Mouse (Mus musculus): ENCODE measurements around the gene Olfr1437. TPM values are rescaled to one million over a fixed set of nuclear protein-coding genes. Genes with fewer than 3 reads are reported as not detected.
"Not testable (repeated sequence)": the region's sequence is repeated elsewhere in the genome, so short reads cannot be mapped to it uniquely, and the experiment has no call there.

Gene Olfr1437
- total RNA-seq (2014; rRNA removed) (not detected in 2 replicates), polyA plus RNA-seq (2015; fragmentation: Nextera tagmentation; extraction: Ambion mirVana) (not detected in 2 replicates)

GRCm38 (mm10) chr19:12325001-12325400 lies at the start of gene Olfr1437:
TSS of gene Olfr1437 (minus strand) at chr19:12325101.
- Histone ChIP-seq H3K4me3 (ENCODE audit: low read depth, low read length) (no peak within 1 kb of the TSS), H3K27me3 (ENCODE audit: insufficient read depth, low read length) (no peaks in the 10 kb centered on the region), H3K36me3 (ENCODE audit: insufficient read depth, low read length) (no peaks in the 10 kb centered on the region)

GRCm38 (mm10) chr19:12374465-12375025 lies 49.6 kb upstream of the Olfr1437 start:
- Histone ChIP-seq H3K36me3 (ENCODE audit: insufficient read depth, low read length) (no peaks in the 10 kb centered on the region), H3K27ac (ENCODE audit: low read depth, low read length) (no peak overlapping the region), H3K9ac (replicated peaks; ENCODE audit: low read length, poor library complexity, severe bottlenecking) (no peak overlapping the region), H3K4me1 (ENCODE audit: insufficient read depth, low read length) (no peaks in the 10 kb centered on the region), H3K4me2 (ENCODE audit: low read depth, low read length, poor library complexity, severe bottlenecking) (no peak overlapping the region), H3K9me3 (ENCODE audit: low read length) (no peaks in the 10 kb centered on the region), H3K4me3 (ENCODE audit: low read depth, low read length) (no peak overlapping the region), H3K27me3 (ENCODE audit: insufficient read depth, low read length) (no peaks in the 10 kb centered on the region)
- no peak for ATAC-seq (ENCODE audit: low FRiP score)
- TF ChIP-seq CTCF (IDR thresholded peaks at IDR 0.05), result no peak
- WGBS, result 67% methylated on average over 2 of the region's 2 CpGs
- DNase-seq (ENCODE audit: low spot score), result peak; percentile 17

More at GRCm38 (mm10) chr19:12325001-12325400, at the start of gene Olfr1437:
- Histone ChIP-seq H3K9me3 (ENCODE audit: low read length) (no peaks in the 10 kb centered on the region), H3K4me2 (ENCODE audit: low read depth, low read length, poor library complexity, severe bottlenecking) (no peak within 1 kb of the TSS), H3K9ac (replicated peaks; ENCODE audit: low read length, poor library complexity, severe bottlenecking) (no peak within 1 kb of the TSS), H3K4me1 (ENCODE audit: insufficient read depth, low read length) (no peaks in the 10 kb centered on the region), H3K27ac (ENCODE audit: low read depth, low read length) (no peak within 1 kb of the TSS)
- DNase-seq (ENCODE audit: low spot score) (no peak), ATAC-seq (ENCODE audit: low FRiP score) (no peak)
- 79% methylated on average over 2 of the region's 2 CpGs for WGBS
- no peak for TF ChIP-seq CTCF (IDR thresholded peaks at IDR 0.05)

GRCm38 (mm10) chr19:12373004-12373403 lies 48.1 kb upstream of the Olfr1437 start:
- Histone ChIP-seq H3K9me3 (ENCODE audit: low read length) (no peaks in the 10 kb centered on the region), H3K4me1 (ENCODE audit: insufficient read depth, low read length) (no peaks in the 10 kb centered on the region), H3K4me3 (ENCODE audit: low read depth, low read length) (no peak overlapping the region), H3K27ac (ENCODE audit: low read depth, low read length) (no peak overlapping the region), H3K4me2 (ENCODE audit: low read depth, low read length, poor library complexity, severe bottlenecking) (no peak overlapping the region), H3K9ac (replicated peaks; ENCODE audit: low read length, poor library complexity, severe bottlenecking) (no peak overlapping the region), H3K36me3 (ENCODE audit: insufficient read depth, low read length) (no peaks in the 10 kb centered on the region), H3K27me3 (ENCODE audit: insufficient read depth, low read length) (no peaks in the 10 kb centered on the region)
- 80% methylated on average over 3 of the region's 3 CpGs for WGBS
- no peak for TF ChIP-seq CTCF (IDR thresholded peaks at IDR 0.05)
- DNase-seq (ENCODE audit: low spot score) (no peak), ATAC-seq (ENCODE audit: low FRiP score) (no peak)

DNA sequence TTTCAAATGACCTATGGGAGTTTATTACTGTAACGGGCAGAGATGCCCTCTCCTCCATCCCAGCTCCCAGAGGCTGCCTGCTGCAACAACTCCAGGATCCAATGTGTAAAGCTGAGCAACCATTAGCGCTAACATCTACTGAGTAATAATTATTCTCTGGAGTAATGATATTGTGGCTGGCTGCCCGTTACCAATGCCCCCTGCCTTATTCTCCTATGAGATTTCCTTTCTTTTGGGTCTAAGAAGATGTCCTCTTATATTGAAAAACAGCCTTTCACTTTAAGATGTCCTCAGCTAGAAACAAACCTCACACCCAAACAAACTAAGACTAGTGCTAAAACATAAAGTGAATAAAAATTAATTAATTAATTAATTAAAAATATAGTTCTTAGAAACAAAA lies 10.9 kb upstream of the Olfr1437 start, which contains the start of gene Olfr1438-ps1:
Olfr1438-ps1 (minus strand) TSS at position 101 of the 400 bp plus-strand sequence.
- H3K4me2 ChIP-seq (ENCODE audit: low read depth, low read length, poor library complexity, severe bottlenecking), result no peak within 1 kb of the TSS
- TF ChIP-seq CTCF (IDR thresholded peaks at IDR 0.05), result no peak
- 85% methylated on average over 3 of the region's 3 CpGs for WGBS
- no peak for ATAC-seq (ENCODE audit: low FRiP score)
- H3K4me1 ChIP-seq (ENCODE audit: insufficient read depth, low read length), result no peaks in the 10 kb centered on the region
- no peaks in the 10 kb centered on the region for H3K36me3 ChIP-seq (ENCODE audit: insufficient read depth, low read length)
- H3K9me3 ChIP-seq (ENCODE audit: low read length), result no peaks in the 10 kb centered on the region
- no peak within 1 kb of the TSS for H3K4me3 ChIP-seq (ENCODE audit: low read depth, low read length)
- no peak within 1 kb of the TSS for H3K9ac ChIP-seq (replicated peaks; ENCODE audit: low read length, poor library complexity, severe bottlenecking)
- DNase-seq (ENCODE audit: low spot score), result no peak
- H3K27ac ChIP-seq (ENCODE audit: low read depth, low read length), result no peak within 1 kb of the TSS
- no peaks in the 10 kb centered on the region for H3K27me3 ChIP-seq (ENCODE audit: insufficient read depth, low read length)

DNA sequence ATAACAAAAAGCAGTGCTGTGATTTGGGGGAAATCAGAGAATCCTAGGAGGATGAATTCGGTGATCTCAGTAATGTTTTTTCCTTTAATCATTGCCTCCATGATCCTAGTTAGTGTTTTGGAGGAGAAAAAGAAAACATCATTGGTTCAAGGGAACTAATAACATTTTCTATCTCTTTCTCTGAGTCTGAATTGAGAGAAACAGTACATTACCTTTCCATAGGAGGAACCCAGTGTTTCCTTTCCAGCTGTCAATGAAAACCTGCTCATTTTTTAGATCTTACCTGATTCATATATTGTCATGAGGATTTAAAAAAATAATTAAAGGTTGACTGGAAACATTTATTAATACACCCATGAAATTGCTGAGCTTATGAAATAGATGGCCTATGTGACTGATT lies 25.9 kb downstream of the Olfr1437 start, which contains the start of gene Olfr1436:
Olfr1436 (minus strand) TSS at position 101 of the 400 bp plus-strand sequence.
- not testable (repeated sequence) for H3K27me3 ChIP-seq (ENCODE audit: insufficient read depth, low read length); DNase-seq (ENCODE audit: low spot score); H3K4me2 ChIP-seq (ENCODE audit: low read depth, low read length, poor library complexity, severe bottlenecking); H3K36me3 ChIP-seq (ENCODE audit: insufficient read depth, low read length); H3K9ac ChIP-seq (replicated peaks; ENCODE audit: low read length, poor library complexity, severe bottlenecking); ATAC-seq (ENCODE audit: low FRiP score); H3K27ac ChIP-seq (ENCODE audit: low read depth, low read length); H3K4me1 ChIP-seq (ENCODE audit: insufficient read depth, low read length); H3K4me3 ChIP-seq (ENCODE audit: low read depth, low read length); H3K9me3 ChIP-seq (ENCODE audit: low read length)
- WGBS, result 82% methylated on average over 1 of the region's 1 CpGs

DNA sequence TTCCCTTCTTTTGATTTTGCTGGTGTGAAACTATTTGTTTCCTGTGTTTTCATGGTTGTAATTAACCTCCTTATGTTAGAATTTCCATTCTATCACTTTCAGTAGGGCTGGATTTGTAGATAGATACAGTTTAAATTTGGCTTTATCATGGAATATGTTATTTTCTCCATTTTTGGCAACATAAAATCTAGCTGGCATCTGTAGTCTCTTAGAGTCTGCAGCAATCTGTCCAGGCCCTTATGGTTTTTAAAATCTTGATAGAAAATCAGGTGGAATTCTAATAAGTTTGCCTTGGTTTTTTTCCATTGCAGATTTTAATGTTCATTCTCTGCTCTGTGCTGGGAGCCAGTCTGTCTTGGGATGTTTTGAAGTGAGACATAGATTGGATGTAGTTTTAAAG lies 31.9 kb downstream of the Olfr1437 start:
- no peak overlapping the region for H3K4me3 ChIP-seq (ENCODE audit: low read depth, low read length)
- H3K36me3 ChIP-seq (ENCODE audit: insufficient read depth, low read length), result no peaks in the 10 kb centered on the region
- no peak overlapping the region for H3K27ac ChIP-seq (ENCODE audit: low read depth, low read length)
- H3K9me3 ChIP-seq (ENCODE audit: low read length), result no peaks in the 10 kb centered on the region
- no peaks in the 10 kb centered on the region for H3K27me3 ChIP-seq (ENCODE audit: insufficient read depth, low read length)
- H3K4me2 ChIP-seq (ENCODE audit: low read depth, low read length, poor library complexity, severe bottlenecking), result no peak overlapping the region
- H3K4me1 ChIP-seq (ENCODE audit: insufficient read depth, low read length), result no peaks in the 10 kb centered on the region
- H3K9ac ChIP-seq (replicated peaks; ENCODE audit: low read length, poor library complexity, severe bottlenecking), result no peak overlapping the region
- DNase-seq (ENCODE audit: low spot score), result no peak
- TF ChIP-seq CTCF (IDR thresholded peaks at IDR 0.05), result no peak
- ATAC-seq (ENCODE audit: low FRiP score), result no peak

Measured in midbrain, postnatal 0 days (tissue).